Mouse (Mus musculus): ENCODE measurements at regions not wholly inside any gene's neighbourhood (a gene's known extent, or its start where the extent isn't known, plus 50 kb on each side); places are given as distances from the start of the nearest gene placed in this dataset.

GRCm38 (mm10) chr19:33053199-33053867, 296.0 kb downstream of the Pten start:
- DNase-seq, result no peak

- DNase-seq, result peak; percentile 22 to 30
Measured at GRCm38 (mm10) chr19:33056372-33056791, 299.1 kb downstream of the Pten start.

GRCm38 (mm10) chr19:33061006-33061405, 303.7 kb downstream of the Pten start:
- no peak for DNase-seq

GRCm38 (mm10) chr19:33062165-33063058, 305.1 kb downstream of the Pten start:
- no peak for DNase-seq

- DNase-seq, result no peak
Measured at GRCm38 (mm10) chr19:33065274-33066200, 308.2 kb downstream of the Pten start.

GRCm38 (mm10) chr19:33068351-33068955, 311.2 kb downstream of the Pten start:
- DNase-seq, result no peak

- no peak for DNase-seq
Measured at GRCm38 (mm10) chr19:33069761-33070160, 312.5 kb downstream of the Pten start.

- DNase-seq, result no peak
Measured at GRCm38 (mm10) chr19:33072299-33072698, 315.0 kb downstream of the Pten start.

- no peak for DNase-seq
Measured at GRCm38 (mm10) chr19:33074907-33075306, 317.2 kb downstream of the Rnls start.

GRCm38 (mm10) chr19:33078681-33079360, 313.3 kb downstream of the Rnls start:
- DNase-seq, result no peak

GRCm38 (mm10) chr19:33079959-33080358, 312.1 kb downstream of the Rnls start:
- DNase-seq, result no peak

GRCm38 (mm10) chr19:33081493-33081892, 310.6 kb downstream of the Rnls start:
- no peak for DNase-seq

- DNase-seq, result no peak
Measured at GRCm38 (mm10) chr19:33083371-33083770, 308.7 kb downstream of the Rnls start.

GRCm38 (mm10) chr19:33084683-33085082, 307.4 kb downstream of the Rnls start:
- no peak for DNase-seq
